Mouse (Mus musculus): ENCODE measurements around the gene Rnase4.

The Rnase4 gene

DNA sequence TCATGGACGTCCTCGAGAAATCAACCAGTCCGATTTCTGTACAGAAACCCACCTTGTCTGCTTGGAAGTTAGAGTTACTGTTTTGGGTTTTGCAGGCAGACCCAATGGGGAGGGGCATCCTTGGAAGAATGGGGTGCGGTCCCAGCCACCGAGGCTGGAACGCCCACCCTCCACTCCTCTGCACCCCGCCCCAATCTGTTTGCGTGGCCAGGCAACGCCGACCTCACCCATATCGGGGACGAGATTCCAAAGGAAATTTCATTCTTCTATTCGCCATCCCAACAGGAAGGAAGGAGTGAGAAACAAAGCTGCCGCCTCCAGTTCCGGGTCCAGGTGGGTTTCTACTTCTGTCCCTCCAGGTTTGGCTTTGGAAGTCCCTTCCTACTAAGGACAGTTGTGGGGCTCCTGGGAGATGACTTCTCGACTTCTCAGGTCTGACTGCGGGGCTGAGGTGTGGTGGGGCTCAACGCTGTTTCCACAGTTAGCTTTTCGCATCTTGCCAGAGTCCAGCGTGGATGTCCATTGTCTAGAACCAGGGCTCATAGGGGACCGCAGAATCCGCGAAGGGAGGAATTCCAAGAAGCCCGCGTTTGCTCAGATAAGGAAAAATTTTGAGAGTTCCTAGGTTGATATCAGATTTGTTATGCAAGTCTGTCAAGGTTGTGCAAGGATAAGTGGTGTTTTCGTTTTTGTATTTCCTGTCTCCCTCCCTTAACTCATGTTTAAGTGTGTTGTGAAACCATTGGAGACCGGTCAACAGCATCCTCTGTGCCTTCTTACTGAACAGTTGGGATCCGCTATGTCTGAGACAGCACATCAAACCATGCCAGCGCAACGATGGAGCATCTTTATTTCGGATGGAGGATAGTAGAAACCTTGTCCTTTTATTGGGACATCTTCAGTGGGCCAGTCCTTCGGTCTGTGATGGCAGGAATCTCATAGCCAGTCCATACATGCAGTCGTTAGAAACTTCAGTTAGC is at the start of gene Rnase4, which contains the start of gene Ang:
Gene Rnase4, plus strand, starts transcription at position 157 of the 980 bp plus-strand sequence.
Gene Ang, plus strand, starts transcription at position 230 of the 980 bp plus-strand sequence.
- peak; percentile 36 for DNase-seq (ENCODE audit: low read depth, low spot score)

DNA sequence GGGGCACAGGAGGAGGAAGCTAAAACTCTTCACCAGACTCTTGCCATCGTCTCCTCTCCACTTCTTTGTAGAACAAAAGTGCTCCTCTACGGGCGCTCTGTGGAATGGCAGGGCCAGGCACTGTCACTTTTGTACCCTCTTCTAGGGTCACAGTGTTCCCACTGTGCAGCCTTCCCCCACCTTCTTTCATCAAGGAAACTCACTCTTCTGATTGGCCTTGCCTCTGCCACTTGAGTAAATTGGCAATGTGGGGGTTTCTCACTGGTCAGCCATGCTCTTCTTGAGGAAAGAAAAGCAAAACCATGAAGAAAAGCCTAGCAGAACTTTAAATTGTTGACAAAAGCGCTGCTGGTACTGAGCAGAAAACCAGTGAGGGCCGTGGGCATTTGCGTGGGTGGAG is 49.1 kb upstream of the Rnase4 start, which contains the start of gene Rnase9:
Gene Rnase9, minus strand, starts transcription at position 101 of the 400 bp plus-strand sequence.
- DNase-seq (ENCODE audit: low read depth, low spot score), result no peak

- no peak for DNase-seq (ENCODE audit: low read depth, low spot score)
Observed at GRCm38 (mm10) chr14:51047846-51048245, 43.0 kb upstream of the Rnase4 start.

DNA sequence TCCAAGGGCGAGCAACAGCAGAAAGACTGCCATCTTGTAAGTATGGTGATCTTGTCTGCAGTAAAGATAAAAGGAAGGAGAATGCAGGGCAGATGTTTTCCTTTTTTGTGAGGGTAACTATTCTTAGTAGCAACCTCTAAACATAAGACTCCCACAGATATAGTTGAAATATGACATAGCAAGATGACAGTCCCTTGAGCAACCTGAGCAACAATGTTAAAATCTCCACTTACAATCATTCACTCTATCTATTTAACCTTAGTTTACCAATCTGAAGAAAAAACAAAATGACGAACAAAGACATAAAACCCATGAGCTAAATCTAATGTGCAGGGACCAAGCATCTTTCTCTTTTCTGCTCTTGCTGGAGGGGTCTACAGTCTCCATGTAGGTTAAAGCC is 40.8 kb upstream of the Rnase4 start, which contains the start of gene Rnase11:
Gene Rnase11, minus strand, starts transcription at position 101 of the 400 bp plus-strand sequence.
- no peak for DNase-seq (ENCODE audit: low read depth, low spot score)

DNA sequence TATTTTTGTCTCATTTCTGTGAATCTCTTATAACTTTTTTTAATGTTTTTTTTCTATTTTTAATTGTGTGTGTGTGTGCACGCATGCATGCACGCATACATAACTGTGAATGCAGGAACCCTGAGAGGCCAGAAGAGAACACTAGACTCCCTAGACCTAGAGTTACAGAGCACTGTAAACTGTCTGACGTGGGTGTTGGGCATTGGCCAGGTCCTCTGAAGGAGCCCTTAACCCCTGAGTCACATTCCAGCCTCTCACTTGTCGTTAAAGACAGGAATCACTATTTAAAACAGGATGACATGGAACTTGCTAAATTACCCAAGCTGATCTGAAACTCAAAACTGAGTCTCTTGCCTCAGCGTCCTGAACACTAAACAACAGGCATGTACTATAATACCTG is 38.9 kb upstream of the Rnase4 start:
- DNase-seq (ENCODE audit: low read depth, low spot score), result no peak

DNA sequence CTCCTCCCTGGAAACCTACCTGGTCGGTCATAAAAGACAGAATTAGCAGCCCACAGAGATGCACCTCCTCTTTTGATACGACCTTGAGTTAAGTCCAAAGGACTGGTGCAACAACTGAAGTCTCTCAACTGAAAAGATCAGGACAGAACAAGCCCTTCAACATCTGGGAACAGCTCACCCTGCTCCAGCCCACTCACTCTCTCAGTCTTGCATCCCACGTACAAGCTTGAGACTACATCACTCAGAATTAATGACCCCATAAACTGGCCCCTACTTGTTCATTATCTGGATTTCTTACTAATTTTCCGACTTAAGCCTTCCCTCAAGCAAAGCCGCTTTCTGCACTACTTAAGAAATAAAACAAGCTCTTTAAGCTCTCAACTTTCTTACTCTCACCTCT is 37.7 kb upstream of the Rnase4 start:
- DNase-seq (ENCODE audit: low read depth, low spot score), result no peak

- DNase-seq (ENCODE audit: low read depth, low spot score), result no peak
Observed at GRCm38 (mm10) chr14:51054243-51055237, 36.3 kb upstream of the Rnase4 start.

GRCm38 (mm10) chr14:51057401-51057831 is 33.5 kb upstream of the Rnase4 start, which contains the start of gene Rnase12:
Rnase12 (minus strand) TSS chr14:51057661.
- no peak for DNase-seq (ENCODE audit: low read depth, low spot score)

DNA sequence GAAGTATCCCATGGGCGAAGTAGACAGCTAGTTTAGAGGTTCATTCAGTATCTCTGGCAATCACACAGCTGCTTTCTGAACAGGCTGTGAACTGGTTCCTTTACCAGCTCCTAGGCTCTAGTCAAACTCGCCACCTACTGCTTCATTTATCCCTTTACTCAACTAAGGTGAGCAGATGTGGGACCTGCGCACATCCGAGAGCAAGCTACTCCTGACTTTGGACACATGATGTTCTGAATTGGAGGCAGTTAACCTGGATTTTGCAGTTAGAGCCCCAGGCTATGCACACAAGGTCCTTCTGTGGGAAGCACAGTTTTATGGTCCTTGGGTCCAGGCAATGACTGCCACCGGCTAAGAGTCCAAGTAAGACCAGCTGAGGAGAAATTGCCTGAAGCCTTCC is 30.1 kb upstream of the Rnase4 start:
- DNase-seq (ENCODE audit: low read depth, low spot score), result no peak

DNA sequence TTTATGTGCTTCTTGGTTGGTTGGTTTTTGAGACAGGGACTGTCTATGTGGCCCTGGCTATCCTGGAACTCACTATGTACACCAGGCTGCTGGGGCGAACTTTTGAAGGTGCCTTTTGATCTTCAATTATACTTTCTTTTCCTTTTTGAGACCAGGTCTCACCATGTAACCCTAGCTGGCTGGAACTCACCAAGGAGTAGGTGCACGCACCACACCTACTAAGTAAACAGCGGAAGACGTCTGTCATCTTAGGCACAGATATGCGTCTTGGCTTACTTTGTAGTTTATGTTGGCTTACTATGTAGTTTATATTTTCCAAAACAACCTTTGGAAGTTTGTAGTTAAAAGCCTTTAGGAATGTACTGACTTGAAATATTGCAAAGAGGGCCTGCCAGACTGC is 21.9 kb upstream of the Rnase4 start:
- no peak for DNase-seq (ENCODE audit: low read depth, low spot score)

- DNase-seq (ENCODE audit: low read depth, low spot score), result no peak
Observed at GRCm38 (mm10) chr14:51069617-51070016, 21.3 kb upstream of the Rnase4 start.

- DNase-seq (ENCODE audit: low read depth, low spot score), result no peak
Observed at GRCm38 (mm10) chr14:51074335-51074734, 16.5 kb upstream of the Rnase4 start, which contains the start of gene Olfr750. Olfr750 (minus strand) TSS chr14:51074435.

- no peak for DNase-seq (ENCODE audit: low read depth, low spot score)
Observed at GRCm38 (mm10) chr14:51079180-51079579, 11.7 kb upstream of the Rnase4 start.

DNA sequence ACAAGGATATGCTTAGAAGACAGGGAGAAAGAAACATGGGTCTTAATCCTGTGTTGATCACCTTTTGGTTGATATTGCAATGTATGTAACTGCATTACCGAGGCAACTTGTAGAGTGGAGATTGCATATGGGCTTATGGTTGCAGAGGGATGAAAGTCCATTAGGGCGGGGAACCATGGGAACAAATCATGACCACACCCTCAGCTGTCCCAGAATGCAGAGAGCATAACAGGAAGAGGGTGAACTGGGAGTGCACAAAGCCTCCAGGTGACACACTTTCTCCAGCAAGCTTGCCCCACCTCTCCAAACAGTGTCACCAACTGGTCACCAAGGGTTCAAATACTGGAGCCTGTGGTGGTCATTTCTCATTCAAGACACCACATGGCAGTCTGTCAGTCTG is 9.8 kb upstream of the Rnase4 start:
- DNase-seq (ENCODE audit: low read depth, low spot score), result no peak

GRCm38 (mm10) chr14:51082599-51083581 is 8.0 kb upstream of the Rnase4 start:
- no peak for DNase-seq (ENCODE audit: low read depth, low spot score)

DNA sequence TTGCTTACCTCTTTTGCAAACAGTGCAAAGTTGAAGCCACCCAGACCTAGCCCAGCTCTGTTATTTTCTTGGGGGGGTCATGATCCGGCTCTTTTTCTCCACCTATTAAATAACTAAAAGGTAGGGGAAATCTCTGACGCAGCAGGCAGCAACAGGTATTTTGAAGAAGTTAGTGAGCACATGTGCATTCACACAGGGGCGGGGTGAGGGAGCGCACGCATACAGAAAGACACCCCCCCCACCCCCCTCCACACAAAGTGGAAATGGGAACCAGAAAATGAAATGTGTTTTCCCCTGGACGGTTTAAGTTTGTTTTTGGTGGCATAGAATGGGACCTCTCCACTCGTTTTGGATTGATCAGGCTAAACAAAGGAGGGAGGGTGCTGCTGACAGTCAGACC is 7.1 kb upstream of the Rnase4 start:
- no peak for DNase-seq (ENCODE audit: low read depth, low spot score)

DNA sequence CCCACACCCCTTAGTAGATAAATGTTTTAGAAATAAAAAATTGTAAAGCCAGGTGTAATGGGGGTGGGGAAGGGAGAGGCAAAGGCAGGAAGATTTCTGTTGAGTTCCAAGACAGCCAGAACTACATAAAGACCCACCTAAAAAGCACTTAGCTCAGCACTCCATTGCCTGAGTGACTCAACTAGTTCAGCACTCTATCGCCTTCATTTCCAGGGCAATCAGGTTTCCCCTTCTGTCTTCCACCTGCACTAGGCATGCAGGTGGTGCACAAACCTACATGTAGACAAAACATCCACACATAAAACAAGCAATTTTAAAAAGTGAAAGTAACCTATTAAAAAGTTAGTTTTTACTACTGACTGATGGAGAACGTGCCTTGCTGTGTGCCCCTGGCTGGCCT is 5.8 kb upstream of the Rnase4 start:
- DNase-seq (ENCODE audit: low read depth, low spot score), result no peak

GRCm38 (mm10) chr14:51085911-51086310 is 5.0 kb upstream of the Rnase4 start:
- DNase-seq (ENCODE audit: low read depth, low spot score), result no peak

GRCm38 (mm10) chr14:51087762-51088161 is 3.1 kb upstream of the Rnase4 start:
- DNase-seq (ENCODE audit: low read depth, low spot score), result no peak

Measured in embryo, embryonic 11.5 days (tissue).